Mouse (Mus musculus) olfactory bulb, adult 2 months (tissue): ENCODE data around the gene Tpbgl. TPM values are rescaled to one million over a fixed set of nuclear protein-coding genes. Genes with fewer than 3 reads are reported as not detected.

Experiments used
- H3K27ac ChIP-seq: fragments of 200-500 bp; 2 replicates; pipeline ENCODE4 v1.5.1; 2012; ENCODE audit warnings: low read depth, low read length; ENCODE audit not compliant: insufficient read depth
- H3K4me1 ChIP-seq: fragments of 200-500 bp; 2 replicates; pipeline ENCODE4 v1.6.1; 2012; ENCODE audit warnings: low read length; ENCODE audit not compliant: control insufficient read depth, insufficient read depth
- H3K4me3 ChIP-seq: fragments of 200-500 bp; 2 replicates; pipeline ENCODE4 v1.5.1; 2012; ENCODE audit warnings: mild to moderate bottlenecking, low read depth, low read length, moderate library complexity; ENCODE audit not compliant: insufficient read depth
- CTCF ChIP-seq: fragments of 200-500 bp; IDR thresholded peaks from 2 replicates; pipeline ENCODE4 v1.5.1; 2012; ENCODE audit warnings: low read depth, mild to moderate bottlenecking, low read length, moderate library complexity; ENCODE audit not compliant: insufficient read depth
- POLR2A ChIP-seq: fragments of 200-500 bp; IDR thresholded peaks from 2 replicates; pipeline ENCODE4 v1.6.1; 2012; ENCODE audit warnings: mild to moderate bottlenecking, low read depth, low read length, moderate library complexity; ENCODE audit not compliant: insufficient read depth
- WGBS: fragments of 180-500 bp; shearing (Covaris S2); methylation state at CpG from one replicate; pipeline ENCODE4 v1.1.7; 2018; 5-methylcytosine and 5-hydroxymethylcytosine counted together
- polyA plus RNA-seq: library from polyadenylated mRNA; stranded (reverse); fragments of >200 nt; gene quantifications from 2 replicates; pipeline ENCODE4 v1.2.4, GENCODE M21; 2012; ENCODE audit warnings: low replicate concordance; ENCODE audit not compliant: missing spikeins, insufficient read depth, insufficient read length

The Tpbgl gene
- polyA plus RNA-seq, 1 experiment: not detected

GRCm38 (mm10) chr7:99665731-99666452 lies 39.0 kb upstream of the Tpbgl start:
- peaks cover 14% of the 10 kb centered on the region for H3K4me1 ChIP-seq
- H3K4me3 ChIP-seq: no peak overlapping the region
- no peak overlapping the region for H3K27ac ChIP-seq
- no peak for TF ChIP-seq POLR2A
- TF ChIP-seq CTCF: no peak
- WGBS: 95% methylated on average over 10 of the region's 10 CpGs

- H3K27ac ChIP-seq: 0 out of 2 replicates have a peak overlapping the region, but pooled peaks have one; percentile 14
- TF ChIP-seq POLR2A (no peak), CTCF (no peak)
- no peak overlapping the region for H3K4me3 ChIP-seq
- 61% methylated on average over 11 of the region's 11 CpGs for WGBS
- peaks cover 14% of the 10 kb centered on the region for H3K4me1 ChIP-seq
Measured at GRCm38 (mm10) chr7:99664571-99665485, 37.9 kb upstream of the Tpbgl start.

GRCm38 (mm10) chr7:99663507-99664220 lies 36.8 kb upstream of the Tpbgl start:
- TF ChIP-seq CTCF (no peak), POLR2A (no peak)

GRCm38 (mm10) chr7:99662311-99662710 lies 35.4 kb upstream of the Tpbgl start:
- no peak overlapping the region for H3K27ac ChIP-seq
- TF ChIP-seq CTCF: no peak
- TF ChIP-seq POLR2A: no peak
- H3K4me1 ChIP-seq: peaks cover 14% of the 10 kb centered on the region
- H3K4me3 ChIP-seq: no peak overlapping the region
- WGBS: 69% methylated on average over 2 of the region's 2 CpGs

More at GRCm38 (mm10) chr7:99663507-99664220, 36.8 kb upstream of the Tpbgl start:
- 97% methylated on average over 9 of the region's 9 CpGs for WGBS
- H3K4me3 ChIP-seq: no peak overlapping the region
- peaks cover 14% of the 10 kb centered on the region for H3K4me1 ChIP-seq
- no peak overlapping the region for H3K27ac ChIP-seq

- TF ChIP-seq POLR2A (no peak), CTCF (no peak)
- Histone ChIP-seq H3K4me1 (peaks cover 14% of the 10 kb centered on the region), H3K27ac (no peak overlapping the region), H3K4me3 (no peak overlapping the region)
- 82% methylated on average over 14 of the region's 14 CpGs for WGBS
Measured at GRCm38 (mm10) chr7:99661571-99662230, 34.8 kb upstream of the Tpbgl start.

- H3K4me3 ChIP-seq: no peak overlapping the region
- no peak for TF ChIP-seq CTCF
- no peak for TF ChIP-seq POLR2A
- peaks cover 14% of the 10 kb centered on the region for H3K4me1 ChIP-seq
- H3K27ac ChIP-seq: no peak overlapping the region
- WGBS: 99% methylated on average over 9 of the region's 9 CpGs
Measured at GRCm38 (mm10) chr7:99661071-99661470, 34.2 kb upstream of the Tpbgl start.

- TF ChIP-seq CTCF (peak; percentile 70), POLR2A (no peak)
- 49% methylated on average over 12 of the region's 12 CpGs for WGBS
- H3K4me1 ChIP-seq: peaks cover 6% of the 10 kb centered on the region
- no peak overlapping the region for H3K27ac ChIP-seq
- no peak overlapping the region for H3K4me3 ChIP-seq
Measured at GRCm38 (mm10) chr7:99659379-99660029, 32.6 kb upstream of the Tpbgl start.

GRCm38 (mm10) chr7:99654244-99654643 lies 27.3 kb upstream of the Tpbgl start:
- 93% methylated on average over 11 of the region's 11 CpGs for WGBS
- no peak overlapping the region for H3K27ac ChIP-seq
- peaks cover 3% of the 10 kb centered on the region; the same call in 1 of the 2 replicates for H3K4me1 ChIP-seq
- TF ChIP-seq POLR2A (no peak), CTCF (no peak)
- H3K4me3 ChIP-seq: no peak overlapping the region
